9 mouse cellular contexts compared by ENCODE assay signal in genomic region chr5:107147951-107148766, GRCm38 (mm10).
DNase-seq lines count a peak whose midpoint lies in the region; ATAC-seq and TF ChIP-seq lines count a peak whose summit lies in the region.
"Had no signal": no experiment of that assay in that cellular context is flagged by ENCODE, and none has a peak within 500 bp of the region (broad histone marks: within the 10 kb centered on the region; RNA-seq: fewer than 3 reads in every experiment).

No protein-coding gene starts in this region.

- H3K4me1 ChIP-seq in thymus, adult 2 months (replicated peaks; ENCODE audit: control insufficient read depth, insufficient read depth, low read length) = peaks cover 31% of the 10 kb centered on the region
- H3K4me1 ChIP-seq in embryonic facial prominence, embryonic 10.5 days = peaks cover 40% of the 10 kb centered on the region
- peaks cover 20 to 35% of the 10 kb centered on the region in 2 experiments for H3K4me1 ChIP-seq in heart, embryonic 14.5 days (ENCODE audit: control insufficient read depth in 2 of 2, insufficient read depth in 2 of 2, low read length in 2 of 2)

- TF ChIP-seq CTCF in thymus, adult 2 months (IDR thresholded peaks at IDR 0.05; ENCODE audit: borderline replicate concordance, control insufficient read depth, extremely low read depth, insufficient read depth, low read length, poor library complexity) = no peak

- H3K27ac ChIP-seq in thymus, adult 2 months (ENCODE audit: control insufficient read depth, insufficient read depth, low read length) = no peak overlapping the region
- peak overlapping the region; percentile 62; the same call in 1 of the 2 replicates for H3K27ac ChIP-seq in embryonic facial prominence, embryonic 10.5 days (replicated peaks)
- peak overlapping the region; percentile 55 to 57; a peak in 3 of 4 replicates for H3K27ac ChIP-seq in heart, embryonic 14.5 days (replicated peaks in 1 of 2; ENCODE audit: control insufficient read depth in 1 of 2, insufficient read depth in 1 of 2, low read depth in 2 of 2, low read length in 2 of 2)
- H3K27ac ChIP-seq: liver, embryonic 14.5 days had no signal

- no peak overlapping the region for H3K9ac ChIP-seq in heart, embryonic 14.5 days (ENCODE audit: low read length)
- H3K9ac ChIP-seq: liver, embryonic 14.5 days had no signal

- no peaks in the 10 kb centered on the region for H3K9me3 ChIP-seq in embryonic facial prominence, embryonic 10.5 days
- H3K9me3 ChIP-seq in heart, embryonic 14.5 days (ENCODE audit: control insufficient read depth, low read length) = no peaks in the 10 kb centered on the region

- DNase-seq in thymus, adult 2 months = peak; percentile 34
- DNase-seq in thymus, postnatal 4 days = no peak
- no peak for DNase-seq in embryonic facial prominence, embryonic 10.5 days (ENCODE audit: low spot score)
- DNase-seq in kidney, postnatal 10 days = peak; percentile 84
- DNase-seq in lung, adult 18-20 months = peak; percentile 53 to 67
- peak; percentile 42 for DNase-seq in ovary, postnatal 14 days (ENCODE audit: low spot score)
- no peak for DNase-seq in urinary bladder, postnatal 25 days (ENCODE audit: low spot score)

- WGBS in thymus, adult 2 months = 60% methylated on average over 13 of the region's 13 CpGs
- WGBS in embryonic facial prominence, embryonic 10.5 days = 40% methylated on average over 13 of the region's 13 CpGs
- 47% methylated on average over 13 of the region's 13 CpGs for WGBS in heart, embryonic 14.5 days

- H3K4me2 ChIP-seq in heart, embryonic 14.5 days (ENCODE audit: low read length) = no peak overlapping the region

- no peak for TF ChIP-seq POLR2A in thymus, adult 2 months (IDR thresholded peaks at IDR 0.05; ENCODE audit: control insufficient read depth, extremely low read depth, insufficient read depth, low read length, poor library complexity)

- no peak for ATAC-seq in heart, embryonic 14.5 days (ENCODE audit: insufficient number of reproducible peaks, insufficient read depth, low FRiP score, low read depth)

- H3K27me3 ChIP-seq in thymus, adult 2 months (ENCODE audit: control insufficient read depth, insufficient read depth, low read length) = no peaks in the 10 kb centered on the region
- H3K27me3 ChIP-seq in embryonic facial prominence, embryonic 10.5 days (replicated peaks; ENCODE audit: low read depth, poor library complexity, severe bottlenecking) = 0 out of 2 replicates have a peak, but pooled peaks cover 7% of the 10 kb centered on the region
- no peaks in the 10 kb centered on the region for H3K27me3 ChIP-seq in heart, embryonic 14.5 days (ENCODE audit: control insufficient read depth, insufficient read depth, low read length)

- no peak overlapping the region for H3K4me3 ChIP-seq in thymus, adult 2 months (ENCODE audit: control insufficient read depth, insufficient read depth, low read length)
- no peak overlapping the region for H3K4me3 ChIP-seq in embryonic facial prominence, embryonic 10.5 days
- no peak overlapping the region for H3K4me3 ChIP-seq in heart, embryonic 14.5 days (ENCODE audit: control insufficient read depth in 1 of 2, insufficient read depth in 1 of 2, low read depth in 1 of 2, low read length in 2 of 2)

- H3K36me3 ChIP-seq in thymus, adult 2 months (ENCODE audit: control insufficient read depth, insufficient read depth, low read length) = no peaks in the 10 kb centered on the region
- no peaks in the 10 kb centered on the region for H3K36me3 ChIP-seq in embryonic facial prominence, embryonic 10.5 days (replicated peaks)
- 0 out of 2 replicates have a peak, but pooled peaks cover 10% of the 10 kb centered on the region for H3K36me3 ChIP-seq in heart, embryonic 14.5 days (ENCODE audit: control insufficient read depth, insufficient read depth, low read length)

Comparison
In these comparisons a context has a peak if more than half of its experiments do, and no peak if none do; other contexts are left out.
1. DNase-seq: peak in thymus, adult 2 months (single experiment), kidney, postnatal 10 days (single experiment), lung, adult 18-20 months (2 of 2) and ovary, postnatal 14 days (single experiment); none in thymus, postnatal 4 days (single experiment), embryonic facial prominence, embryonic 10.5 days (single experiment) and urinary bladder, postnatal 25 days (single experiment).